Mouse (Mus musculus) regulatory T cell (primary cell): ENCODE measurements around the gene Tdpoz5.
"Not testable (repeated sequence)": the region's sequence is repeated elsewhere in the genome, so short reads cannot be mapped to it uniquely, and the experiment has no call there.

Source experiments
- in situ Hi-C: fragments of 300-600 bp; cut with MboI, MseI; formaldehyde crosslinking; loops from one replicate; pipeline ENCODE4 v1.15.1; 2025; ENCODE audit warnings: high pct_unique_total_duplicates

Tdpoz5 gene

DNA sequence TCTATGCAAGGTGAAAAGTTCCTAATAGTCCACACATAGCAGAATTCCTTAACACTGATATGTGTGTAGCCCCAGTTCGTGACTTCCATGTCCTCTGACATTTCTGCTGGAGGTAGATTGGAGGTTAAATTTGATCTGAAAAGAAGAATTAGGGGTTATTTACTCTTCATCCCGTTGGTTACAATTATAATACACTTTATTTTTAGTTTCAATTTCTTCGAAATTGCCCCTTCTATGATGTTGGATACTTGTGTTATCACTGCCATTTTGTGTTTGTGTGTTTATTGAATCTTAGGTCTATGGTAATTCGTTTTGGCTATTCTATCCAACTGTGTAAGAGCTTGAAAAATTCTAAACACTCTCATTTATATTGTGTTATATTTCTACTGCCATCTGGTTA, at the start of gene Tdpoz5:
TSS of gene Tdpoz5 (minus strand) at position 101 of the 400 bp plus-strand sequence.
- in situ Hi-C loops: not testable (repeated sequence)

GRCm38 (mm10) chr3:93968938-93969337, 7.8 kb upstream of the Tdpoz5 start:
- in situ Hi-C loops: loop anchor here (5.0 kb wide), 1 partner anchor 108 kb away; no protein-coding TSS in a partner anchor

DNA sequence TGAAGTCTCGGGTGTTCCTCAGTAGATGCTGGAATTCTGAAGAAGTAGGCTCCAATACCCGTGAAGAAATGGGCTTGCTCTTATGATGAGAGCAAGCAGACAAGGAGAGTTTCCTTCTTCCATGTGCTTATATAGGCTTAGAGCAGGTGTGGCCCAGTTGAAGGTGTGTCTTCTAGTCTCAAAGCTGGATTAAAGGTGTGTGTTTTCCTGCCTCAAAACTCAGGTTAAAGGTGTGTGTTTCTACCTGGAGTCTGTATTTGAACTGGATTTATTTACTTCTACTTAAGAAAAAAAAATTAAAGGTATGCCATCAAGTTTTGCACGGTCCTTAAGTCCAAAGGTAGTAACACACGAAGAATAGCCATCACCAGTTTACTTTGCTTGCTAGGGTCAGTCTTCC, 17.7 kb downstream of the Tdpoz5 start, which contains the start of gene Gm9117:
TSS of gene Gm9117 (minus strand) at position 101 of the 400 bp plus-strand sequence.
- in situ Hi-C loops: loop anchor here (25.0 kb wide), 1 partner anchor 1319 kb away; the partner anchor contains the start of gene Bnipl

GRCm38 (mm10) chr3:93938386-93938785, 22.7 kb downstream of the Tdpoz5 start:
- in situ Hi-C loops: loop anchor here (5.0 to 25.0 kb wide), 2 partner anchors 266 to 1324 kb away; partner anchors contain the start of gene Bnipl
